Mouse (Mus musculus) C2C12 (cell line): Measurements from ENCODE around the gene Caskin2. TPM values are rescaled to one million over a fixed set of nuclear protein-coding genes. Genes with fewer than 3 reads are reported as not detected.

ENCODE experiments used
- H3K27me3 ChIP-seq: one replicate; pipeline ENCODE4 v1.6.1; 2011; ENCODE audit not compliant: control insufficient read depth, insufficient read depth, insufficient read length
- H3K36me3 ChIP-seq: one replicate; pipeline ENCODE4 v1.6.1; 2011; ENCODE audit not compliant: control insufficient read depth, insufficient read depth
- H3K4me3 ChIP-seq: one replicate; pipeline ENCODE4 v1.5.1; 2011; ENCODE audit warnings: mild to moderate bottlenecking, control low read depth; ENCODE audit not compliant: poor library complexity, insufficient read depth, severe bottlenecking
- H3K79me2 ChIP-seq: one replicate; pipeline ENCODE4 v1.6.1; 2011; ENCODE audit not compliant: control insufficient read depth, insufficient read depth
- H3K79me3 ChIP-seq: one replicate; pipeline ENCODE4 v1.6.1; 2011; ENCODE audit warnings: low read depth, control low read depth
- H3ac ChIP-seq: one replicate; pipeline ENCODE3; 2011; ENCODE audit warnings: low read depth; ENCODE audit not compliant: control insufficient read depth, insufficient read length
- CEBPB ChIP-seq: IDR thresholded peaks from one replicate; pipeline ENCODE4 v1.6.1; 2011; ENCODE audit warnings: low read depth, mild to moderate bottlenecking, control low read depth, moderate library complexity
- CTCF ChIP-seq: IDR thresholded peaks from one replicate; pipeline ENCODE4 v1.5.1; 2011; ENCODE audit not compliant: control insufficient read depth, insufficient read depth, insufficient read length
- FOSL1 ChIP-seq: IDR thresholded peaks from one replicate; pipeline ENCODE4 v1.8.0; 2011; ENCODE audit warnings: mild to moderate bottlenecking, low read length; ENCODE audit not compliant: poor library complexity, insufficient read depth, severe bottlenecking
- MAX ChIP-seq: IDR thresholded peaks from one replicate; pipeline ENCODE4 v1.6.1; 2011; ENCODE audit warnings: mild to moderate bottlenecking, control low read depth
- MYOD1 ChIP-seq: IDR thresholded peaks from one replicate; pipeline ENCODE4 v1.6.1; 2011; ENCODE audit warnings: low read depth; ENCODE audit not compliant: control insufficient read depth, insufficient read length
- MYOG ChIP-seq: IDR thresholded peaks from one replicate; pipeline ENCODE4 v1.6.1; 2011; ENCODE audit not compliant: control insufficient read depth, insufficient read length; ENCODE audit errors: extremely low read depth
- USF1 ChIP-seq: IDR thresholded peaks from one replicate; pipeline ENCODE4 v1.6.1; 2011; ENCODE audit warnings: low read depth, mild to moderate bottlenecking, control low read depth, moderate library complexity
- polyA plus RNA-seq: library from polyadenylated mRNA; unstranded; fragments of >200 nt; fragmentation: generic; extraction: Trizol; gene quantifications from one replicate; pipeline ENCODE4 v1.2.1, GENCODE M21; 2012; ENCODE audit warnings: missing spikeins

The Caskin2 gene
- polyA plus RNA-seq, 1 experiment, result 7.3 TPM

DNA sequence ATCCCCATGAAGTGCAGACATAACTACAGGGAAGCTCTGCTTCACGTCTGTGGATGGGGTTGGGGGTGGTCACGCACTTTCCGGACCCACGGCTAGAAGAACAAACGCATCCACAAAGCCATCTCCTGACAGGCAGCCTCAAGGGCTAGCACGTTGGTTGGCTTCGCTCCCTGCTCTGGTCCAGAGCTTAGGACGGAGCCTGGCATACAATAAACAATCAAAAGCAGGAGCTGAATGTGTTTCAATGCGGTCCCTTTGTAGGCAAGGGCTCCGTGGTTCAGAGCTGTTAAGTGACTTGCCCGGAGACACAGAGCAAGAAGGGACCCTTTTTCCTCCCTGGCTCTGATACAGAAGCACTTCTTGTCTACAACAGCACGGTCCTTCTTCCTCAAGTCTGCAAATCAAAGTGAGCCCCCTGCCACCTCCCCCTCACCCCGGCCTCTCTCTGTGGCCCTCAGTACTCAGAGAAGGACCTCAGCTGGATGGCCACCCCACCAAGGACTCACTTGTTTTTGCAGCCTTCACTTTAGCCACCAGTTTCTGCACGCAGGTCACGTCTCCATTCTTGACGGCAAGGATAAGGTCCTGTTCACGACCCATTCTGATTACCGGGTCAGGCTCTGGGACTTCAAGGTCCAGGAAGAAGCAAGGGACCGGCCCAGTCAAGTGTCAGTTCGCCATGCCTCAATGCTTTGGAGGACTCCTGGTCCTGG is 1.9 kb downstream of the Caskin2 start:
- no peak for TF ChIP-seq MYOG
- no peak for TF ChIP-seq MYOD1
- TF ChIP-seq CTCF, result no peak
- no peak for TF ChIP-seq FOSL1
- no peak for TF ChIP-seq MAX
- no peak for TF ChIP-seq USF1
- no peak for TF ChIP-seq CEBPB
- Histone ChIP-seq H3K36me3 (no peaks in the 10 kb centered on the region), H3K27me3 (no peaks in the 10 kb centered on the region), H3K79me3 (peaks cover 3% of the 10 kb centered on the region), H3K79me2 (peaks cover 8% of the 10 kb centered on the region), H3ac (no peak overlapping the region), H3K4me3 (no peak overlapping the region)

DNA sequence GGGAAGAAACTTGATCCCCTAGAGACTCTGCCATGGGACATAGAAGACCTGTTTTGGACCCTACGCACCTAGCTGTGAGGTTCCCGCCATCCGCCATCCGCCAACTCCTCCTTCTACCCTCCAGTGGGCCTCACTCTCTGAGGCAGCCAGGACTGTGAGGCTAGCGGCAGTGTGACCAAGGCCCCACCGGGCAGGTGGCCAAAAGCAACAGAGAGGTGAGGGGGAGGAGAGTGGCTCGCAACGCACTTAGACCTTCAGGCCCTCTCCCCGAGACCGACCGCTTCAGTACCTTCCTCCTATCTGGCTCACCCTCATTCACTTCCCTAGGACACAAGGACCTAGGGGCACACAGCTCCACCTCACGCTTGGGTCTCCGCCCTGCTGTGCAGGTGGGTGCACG is 3.1 kb downstream of the Caskin2 start:
- no peak overlapping the region for H3ac ChIP-seq
- TF ChIP-seq USF1 (no peak), CEBPB (no peak), CTCF (no peak), MYOD1 (no peak), MAX (no peak), FOSL1 (no peak), MYOG (no peak)
- peaks cover 2% of the 10 kb centered on the region for H3K36me3 ChIP-seq
- peaks cover 5% of the 10 kb centered on the region for H3K79me2 ChIP-seq
- no peaks in the 10 kb centered on the region for H3K27me3 ChIP-seq
- peaks cover 3% of the 10 kb centered on the region for H3K79me3 ChIP-seq
- H3K4me3 ChIP-seq, result no peak overlapping the region

DNA sequence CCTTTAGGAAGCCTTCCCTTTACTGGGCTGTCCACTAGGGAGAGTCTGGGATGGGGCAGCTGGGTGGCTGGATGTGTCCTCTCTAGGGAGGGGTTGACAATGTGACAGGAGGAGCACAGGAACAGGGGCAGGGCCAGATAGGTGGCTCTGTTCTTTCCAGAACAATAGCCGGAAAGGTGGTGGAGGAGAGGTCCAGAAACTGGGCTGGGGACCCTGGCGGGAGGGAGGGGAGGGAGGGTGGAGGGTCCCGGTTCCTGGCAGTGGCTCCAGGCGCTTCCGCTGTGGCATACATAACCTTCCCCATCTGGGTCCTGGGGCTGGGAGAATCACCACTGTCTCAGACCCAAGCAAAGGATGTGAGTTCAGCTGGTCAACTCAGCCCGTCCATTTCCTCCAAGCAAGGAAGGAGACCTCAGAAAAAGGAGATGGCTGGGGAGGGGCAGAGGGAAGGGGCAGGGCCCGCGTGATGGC is 4.1 kb downstream of the Caskin2 start:
- Histone ChIP-seq H3K4me3 (no peak overlapping the region), H3ac (no peak overlapping the region), H3K27me3 (no peaks in the 10 kb centered on the region), H3K79me3 (peaks cover 2% of the 10 kb centered on the region), H3K36me3 (peaks cover 10% of the 10 kb centered on the region), H3K79me2 (no peaks in the 10 kb centered on the region)
- TF ChIP-seq USF1 (no peak), CEBPB (no peak), CTCF (no peak), MYOG (no peak), MAX (no peak), MYOD1 (no peak)

DNA sequence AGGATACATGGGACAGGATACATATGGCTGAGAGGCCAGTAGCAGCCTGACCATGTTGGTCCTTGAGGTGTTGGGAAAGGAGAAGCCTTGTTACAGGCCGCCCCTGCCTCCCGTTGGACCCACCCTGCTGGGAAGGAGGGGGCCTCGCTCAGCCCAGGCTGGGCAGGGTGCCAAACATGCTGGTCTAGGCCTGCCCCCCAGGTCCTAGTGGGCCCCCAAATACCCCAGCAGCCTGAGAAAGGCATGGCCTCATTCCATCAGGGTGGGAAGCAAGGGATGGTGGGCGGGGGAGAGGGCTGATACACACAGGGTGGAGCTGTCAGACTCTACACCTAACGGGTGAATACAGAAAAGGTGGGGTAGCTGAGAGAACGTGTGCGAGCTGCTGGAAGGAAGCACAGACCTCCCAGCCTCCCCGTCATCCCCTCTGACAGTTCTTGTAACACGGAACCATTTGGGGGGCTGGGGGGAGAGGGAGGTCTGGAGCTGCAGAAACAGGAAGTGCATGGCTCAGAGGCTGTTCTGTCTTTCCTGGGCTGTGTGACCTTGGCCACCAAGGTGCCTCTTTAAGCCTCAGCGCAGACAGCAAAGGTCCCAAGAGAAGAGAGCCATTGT is 4.6 kb downstream of the Caskin2 start:
- peaks cover 2% of the 10 kb centered on the region for H3K79me3 ChIP-seq

DNA sequence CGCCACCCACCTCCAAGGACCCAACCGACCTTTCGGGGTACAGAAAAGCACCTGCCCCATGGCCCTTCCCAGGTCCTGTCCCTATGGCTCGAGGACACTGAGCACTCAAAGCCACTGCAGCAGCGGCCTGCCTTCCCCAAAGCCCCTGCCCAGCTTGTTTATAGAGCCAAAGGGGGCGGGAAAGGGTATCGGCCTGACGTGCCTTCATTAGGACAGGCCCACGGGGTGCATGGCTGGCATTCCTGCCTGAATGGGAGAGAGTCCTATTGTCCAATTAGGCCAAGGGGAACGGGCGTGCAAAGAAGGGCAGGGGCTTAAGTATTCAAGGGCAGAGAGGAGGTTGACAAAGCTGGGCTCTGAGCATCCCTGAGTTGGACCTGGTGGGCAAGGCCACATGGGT is 5.5 kb downstream of the Caskin2 start:
- H3K79me2 ChIP-seq, result no peaks in the 10 kb centered on the region
- H3K4me3 ChIP-seq, result no peak overlapping the region
- no peak overlapping the region for H3ac ChIP-seq
- peaks cover 2% of the 10 kb centered on the region for H3K79me3 ChIP-seq
- TF ChIP-seq FOSL1 (no peak), MYOG (no peak), CEBPB (no peak), CTCF (no peak), MYOD1 (no peak), USF1 (no peak), MAX (no peak)
- no peaks in the 10 kb centered on the region for H3K27me3 ChIP-seq
- peaks cover 17% of the 10 kb centered on the region for H3K36me3 ChIP-seq

More for the DNA sequence above, 4.6 kb downstream of the Caskin2 start:
- TF ChIP-seq USF1 (no peak), CTCF (no peak), CEBPB (no peak), MYOG (no peak), FOSL1 (no peak), MAX (no peak), MYOD1 (no peak)
- Histone ChIP-seq H3K36me3 (peaks cover 12% of the 10 kb centered on the region), H3K27me3 (no peaks in the 10 kb centered on the region), H3ac (no peak overlapping the region), H3K4me3 (no peak overlapping the region), H3K79me2 (no peaks in the 10 kb centered on the region)

DNA sequence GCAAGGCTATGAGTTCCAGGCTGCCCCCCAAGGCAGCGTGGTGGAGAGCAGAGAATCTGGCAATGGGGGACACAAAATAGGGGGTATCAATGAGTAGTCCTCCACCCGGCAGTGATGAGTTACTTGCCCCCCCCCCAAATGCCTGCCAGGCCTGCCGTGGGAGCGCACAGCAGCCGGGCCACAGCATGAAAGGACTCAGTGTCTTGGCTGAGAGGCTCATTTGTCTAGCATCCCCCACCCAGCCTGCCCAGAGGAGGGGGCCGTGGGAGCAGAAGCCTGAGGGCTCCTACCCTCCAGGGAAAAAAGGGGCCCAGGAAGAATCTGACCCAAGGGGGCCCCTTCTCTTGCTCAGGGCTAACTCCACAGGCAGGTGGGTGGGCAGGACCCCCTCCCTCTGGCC is 6.1 kb downstream of the Caskin2 start:
- Histone ChIP-seq H3ac (no peak overlapping the region), H3K79me2 (no peaks in the 10 kb centered on the region), H3K79me3 (peaks cover 2% of the 10 kb centered on the region), H3K4me3 (no peak overlapping the region), H3K27me3 (no peaks in the 10 kb centered on the region), H3K36me3 (peaks cover 24% of the 10 kb centered on the region)
- no peak for TF ChIP-seq MYOD1
